Comparison of ENCODE assay signal across 16 mouse cellular contexts in genomic region chr8:120581329-120581728, GRCm38 (mm10). TPM values are rescaled to one million over a fixed set of nuclear protein-coding genes. Genes with fewer than 3 reads are reported as not detected.
A peak's percentile ranks its signal among the peaks of the same experiment; 100 is the strongest.
DNase-seq lines count a peak whose midpoint lies in the region; ATAC-seq and TF ChIP-seq lines count a peak whose summit lies in the region.
"Had no signal": no experiment of that assay in that cellular context is flagged by ENCODE, and none has a peak within 500 bp of the region (broad histone marks: within the 10 kb centered on the region; RNA-seq: fewer than 3 reads in every experiment).

No protein-coding gene starts in this region.

- H3K9ac ChIP-seq in forebrain, embryonic 15.5 days (replicated peaks): no peak overlapping the region
- H3K9ac ChIP-seq in forebrain, embryonic 11.5 days (ENCODE audit: low read length): no peak overlapping the region
- H3K9ac ChIP-seq in kidney, embryonic 15.5 days: no peak overlapping the region
- no peak overlapping the region for H3K9ac ChIP-seq in liver, postnatal 0 days (replicated peaks)
- H3K9ac ChIP-seq: heart, embryonic 13.5 days; hindbrain, embryonic 13.5 days had no signal

- no peaks in the 10 kb centered on the region for H3K4me1 ChIP-seq in forebrain, embryonic 15.5 days
- H3K4me1 ChIP-seq in forebrain, embryonic 11.5 days (replicated peaks; ENCODE audit: control insufficient read depth, insufficient read depth, low read length): no peaks in the 10 kb centered on the region
- peaks cover 21% of the 10 kb centered on the region for H3K4me1 ChIP-seq in kidney, embryonic 15.5 days
- H3K4me1 ChIP-seq in liver, postnatal 0 days (ENCODE audit: insufficient read depth): no peaks in the 10 kb centered on the region
- no peaks in the 10 kb centered on the region for H3K4me1 ChIP-seq in small intestine, adult 2 months (ENCODE audit: control insufficient read depth, insufficient read depth, insufficient read length, low read length)

- no peak for ATAC-seq in forebrain, embryonic 15.5 days (replicated peaks)
- no peak for ATAC-seq in forebrain, embryonic 11.5 days (replicated peaks; ENCODE audit: low FRiP score)
- ATAC-seq in kidney, embryonic 15.5 days (replicated peaks; ENCODE audit: low FRiP score): no peak
- ATAC-seq in liver, postnatal 0 days: no peak
- ATAC-seq: activated CD4-positive, CD25-positive, alpha-beta regulatory T cell, adult 4 months; forebrain, embryonic 16.5 days; Patski had no signal

- peaks cover 48% of the 10 kb centered on the region for H3K36me3 ChIP-seq in forebrain, embryonic 15.5 days
- peaks cover 14% of the 10 kb centered on the region for H3K36me3 ChIP-seq in forebrain, embryonic 11.5 days (ENCODE audit: control insufficient read depth, insufficient read depth, low read length)
- H3K36me3 ChIP-seq in kidney, embryonic 15.5 days: peaks cover 85% of the 10 kb centered on the region
- H3K36me3 ChIP-seq in liver, postnatal 0 days (replicated peaks; ENCODE audit: insufficient read depth, low read length): peaks cover 61% of the 10 kb centered on the region
- H3K36me3 ChIP-seq in small intestine, adult 2 months (ENCODE audit: control insufficient read depth, insufficient read depth, low read length): peaks cover 46% of the 10 kb centered on the region

- peak overlapping the region; percentile 19; the same call in 1 of the 2 replicates for H3K27ac ChIP-seq in forebrain, embryonic 15.5 days (replicated peaks)
- H3K27ac ChIP-seq in forebrain, embryonic 11.5 days (ENCODE audit: low read depth, low read length): no peak overlapping the region
- H3K27ac ChIP-seq in kidney, embryonic 15.5 days: 0 out of 2 replicates have a peak overlapping the region, but pooled peaks have one; percentile 16
- no peak overlapping the region for H3K27ac ChIP-seq in liver, postnatal 0 days (ENCODE audit: low read depth)
- no peak overlapping the region for H3K27ac ChIP-seq in small intestine, adult 2 months (ENCODE audit: insufficient read depth, low read depth, low read length)
- H3K27ac ChIP-seq: embryonic facial prominence, embryonic 10.5 days; heart, embryonic 13.5 days; hindbrain, embryonic 13.5 days had no signal

- no peak overlapping the region for H3K4me3 ChIP-seq in forebrain, embryonic 15.5 days
- H3K4me3 ChIP-seq in forebrain, embryonic 11.5 days (ENCODE audit: low read depth, low read length): no peak overlapping the region
- no peak overlapping the region for H3K4me3 ChIP-seq in kidney, embryonic 15.5 days (replicated peaks)
- H3K4me3 ChIP-seq in liver, postnatal 0 days (ENCODE audit: low read depth, low read length): no peak overlapping the region
- no peak overlapping the region for H3K4me3 ChIP-seq in small intestine, adult 2 months (ENCODE audit: low read depth, low read length)
- H3K4me3 ChIP-seq: embryonic facial prominence, embryonic 10.5 days; heart, embryonic 13.5 days; hindbrain, embryonic 13.5 days had no signal

- 90% methylated on average over 12 of the region's 12 CpGs for WGBS in forebrain, embryonic 15.5 days
- WGBS in forebrain, embryonic 11.5 days: 93% methylated on average over 12 of the region's 12 CpGs
- 80% methylated on average over 12 of the region's 12 CpGs for WGBS in kidney, embryonic 15.5 days
- WGBS in liver, postnatal 0 days (ENCODE audit: insufficient replicate concordance): 89% methylated on average over 12 of the region's 12 CpGs
- 92% methylated on average over 12 of the region's 12 CpGs for WGBS in small intestine, adult 2 months

- no peak for DNase-seq in forebrain, embryonic 11.5 days (ENCODE audit: low spot score)
- no peak for DNase-seq in kidney, postnatal 25 days
- DNase-seq in liver: peak; percentile 4
- no peak for DNase-seq in liver, postnatal 0 days
- DNase-seq: cerebellum, adult 9-10 months; gastrocnemius, postnatal 25 days had no signal

- no peak overlapping the region for H3K4me2 ChIP-seq in forebrain, embryonic 15.5 days (replicated peaks)
- H3K4me2 ChIP-seq in forebrain, embryonic 11.5 days (ENCODE audit: low read depth, low read length, severe bottlenecking): no peak overlapping the region
- no peak overlapping the region for H3K4me2 ChIP-seq in kidney, embryonic 15.5 days
- H3K4me2 ChIP-seq in liver, postnatal 0 days (ENCODE audit: low read depth, low read length): no peak overlapping the region
- H3K4me2 ChIP-seq: heart, embryonic 13.5 days; hindbrain, embryonic 13.5 days had no signal

- H3K27me3 ChIP-seq in forebrain, embryonic 15.5 days: no peaks in the 10 kb centered on the region
- no peaks in the 10 kb centered on the region for H3K27me3 ChIP-seq in forebrain, embryonic 11.5 days (ENCODE audit: control insufficient read depth, insufficient read depth, low read length)
- H3K27me3 ChIP-seq in kidney, embryonic 15.5 days: no peaks in the 10 kb centered on the region
- no peaks in the 10 kb centered on the region for H3K27me3 ChIP-seq in liver, postnatal 0 days (ENCODE audit: insufficient read depth, low read length)
- no peaks in the 10 kb centered on the region for H3K27me3 ChIP-seq in small intestine, adult 2 months (ENCODE audit: control insufficient read depth, insufficient read depth, low read length)
- H3K27me3 ChIP-seq: CH12.LX; heart, embryonic 13.5 days; hindbrain, embryonic 13.5 days; Patski had no signal

- TF ChIP-seq EP300 in liver, postnatal 0 days (IDR thresholded peaks at IDR 0.05; ENCODE audit: low read depth): no peak

- TF ChIP-seq POLR2A in small intestine, adult 2 months (IDR thresholded peaks at IDR 0.05; ENCODE audit: low read depth, low read length): 0 out of 2 replicates have a peak, but pooled peaks have one; percentile 23

- no peaks in the 10 kb centered on the region for H3K9me3 ChIP-seq in forebrain, embryonic 15.5 days
- H3K9me3 ChIP-seq in forebrain, embryonic 11.5 days (ENCODE audit: control insufficient read depth, low read length): no peaks in the 10 kb centered on the region
- H3K9me3 ChIP-seq in kidney, embryonic 15.5 days (replicated peaks): no peaks in the 10 kb centered on the region
- no peaks in the 10 kb centered on the region for H3K9me3 ChIP-seq in liver, postnatal 0 days (ENCODE audit: low read length)
- H3K9me3 ChIP-seq: embryonic facial prominence, embryonic 10.5 days; heart, embryonic 13.5 days; hindbrain, embryonic 13.5 days had no signal

- TF ChIP-seq CTCF in liver, postnatal 0 days (IDR thresholded peaks at IDR 0.05; ENCODE audit: low read depth): no peak
- no peak for TF ChIP-seq CTCF in small intestine, adult 2 months (IDR thresholded peaks at IDR 0.05; ENCODE audit: extremely low read depth, insufficient read length, insufficient replicate concordance, low read depth, low read length)

RNA-seq across cellular contexts. Expression of gene Gins2, which starts 7.8 kb away (rescaled TPM):
- polyA plus RNA-seq in forebrain, embryonic 15.5 days (2015; fragmentation: Nextera tagmentation; extraction: Ambion mirVana): 27.1 and 34.2 TPM in 2 replicates
- polyA plus RNA-seq in forebrain, embryonic 11.5 days (2014; fragmentation: Nextera tagmentation; extraction: Ambion mirVana): 105 and 115 TPM in 2 replicates
- 107 and 110 TPM in 2 replicates for polyA plus RNA-seq in kidney, embryonic 15.5 days (2015; fragmentation: Nextera tagmentation; extraction: Ambion mirVana)
- polyA plus RNA-seq in liver, postnatal 0 days (2015; fragmentation: Nextera tagmentation; extraction: Ambion mirVana): 18.6 and 20.3 TPM in 2 replicates
- 12.6 and 22.5 TPM in 2 replicates for polyA plus RNA-seq in small intestine, adult 2 months (2012; rRNA removed)

Comparison
In these comparisons a context has a peak if more than half of its experiments do, and no peak if none do; other contexts are left out.
1. H3K27ac ChIP-seq: peak in forebrain, embryonic 15.5 days (single experiment) and kidney, embryonic 15.5 days (single experiment); none in forebrain, embryonic 11.5 days (single experiment), liver, postnatal 0 days (single experiment) and small intestine, adult 2 months (single experiment).